Mouse (Mus musculus) lung, embryonic 15.5 days (tissue): ENCODE measurements around the gene Thtpa. TPM values are rescaled to one million over a fixed set of nuclear protein-coding genes. Genes with fewer than 3 reads are reported as not detected.

Source experiments
- ATAC-seq: fragments of 200-750 bp; cut with Nextera tagmentation; 2 replicates; pipeline ENCODE4 v1.8.0; 2017; ENCODE audit warnings: moderate number of reproducible peaks, borderline replicate concordance; ENCODE audit not compliant: low FRiP score, low TSS enrichment; ENCODE audit errors: extremely low read depth
- H3K27ac ChIP-seq: fragments of 300-500 bp; sonication (generic); 2 replicates; pipeline ENCODE4 v1.5.1; 2015; ENCODE audit warnings: moderate library complexity, mild to moderate bottlenecking, inconsistent platforms
- H3K27me3 ChIP-seq: fragments of 300-500 bp; sonication (generic); 2 replicates; pipeline ENCODE4 v1.6.1; 2015; ENCODE audit warnings: inconsistent platforms
- H3K36me3 ChIP-seq: fragments of 300-500 bp; sonication (generic); 2 replicates; pipeline ENCODE4 v1.6.1; 2015; ENCODE audit warnings: inconsistent platforms
- H3K4me1 ChIP-seq: fragments of 300-500 bp; sonication (generic); 2 replicates; pipeline ENCODE4 v1.6.1; 2015; ENCODE audit warnings: inconsistent platforms
- H3K4me2 ChIP-seq: fragments of 300-500 bp; sonication (generic); 2 replicates; pipeline ENCODE4 v1.6.1; 2015; ENCODE audit warnings: inconsistent platforms, mild to moderate bottlenecking, moderate library complexity
- H3K4me3 ChIP-seq: fragments of 300-500 bp; sonication (generic); 2 replicates; pipeline ENCODE4 v1.5.1; 2015; ENCODE audit warnings: mild to moderate bottlenecking, inconsistent platforms
- H3K9ac ChIP-seq: fragments of 300-500 bp; sonication (generic); 2 replicates; pipeline ENCODE4 v1.6.1; 2015; ENCODE audit warnings: inconsistent platforms
- H3K9me3 ChIP-seq: fragments of 300-500 bp; sonication (generic); 2 replicates; pipeline ENCODE4 v1.6.1; 2016; ENCODE audit warnings: inconsistent platforms
- WGBS: fragments of 180-500 bp; shearing (Covaris S2); methylation state at CpG from one replicate; pipeline ENCODE4 v1.1.7; 2015; 5-methylcytosine and 5-hydroxymethylcytosine counted together
- polyA plus RNA-seq: library from polyadenylated mRNA; unstranded; fragments of >200 nt; fragmentation: Nextera tagmentation; extraction: Ambion mirVana; gene quantifications from 2 replicates; pipeline ENCODE4 v1.2.1, GENCODE M21; 2015

The Thtpa gene
- polyA plus RNA-seq, 1 experiment from 2014 or later: 22.0 TPM

DNA sequence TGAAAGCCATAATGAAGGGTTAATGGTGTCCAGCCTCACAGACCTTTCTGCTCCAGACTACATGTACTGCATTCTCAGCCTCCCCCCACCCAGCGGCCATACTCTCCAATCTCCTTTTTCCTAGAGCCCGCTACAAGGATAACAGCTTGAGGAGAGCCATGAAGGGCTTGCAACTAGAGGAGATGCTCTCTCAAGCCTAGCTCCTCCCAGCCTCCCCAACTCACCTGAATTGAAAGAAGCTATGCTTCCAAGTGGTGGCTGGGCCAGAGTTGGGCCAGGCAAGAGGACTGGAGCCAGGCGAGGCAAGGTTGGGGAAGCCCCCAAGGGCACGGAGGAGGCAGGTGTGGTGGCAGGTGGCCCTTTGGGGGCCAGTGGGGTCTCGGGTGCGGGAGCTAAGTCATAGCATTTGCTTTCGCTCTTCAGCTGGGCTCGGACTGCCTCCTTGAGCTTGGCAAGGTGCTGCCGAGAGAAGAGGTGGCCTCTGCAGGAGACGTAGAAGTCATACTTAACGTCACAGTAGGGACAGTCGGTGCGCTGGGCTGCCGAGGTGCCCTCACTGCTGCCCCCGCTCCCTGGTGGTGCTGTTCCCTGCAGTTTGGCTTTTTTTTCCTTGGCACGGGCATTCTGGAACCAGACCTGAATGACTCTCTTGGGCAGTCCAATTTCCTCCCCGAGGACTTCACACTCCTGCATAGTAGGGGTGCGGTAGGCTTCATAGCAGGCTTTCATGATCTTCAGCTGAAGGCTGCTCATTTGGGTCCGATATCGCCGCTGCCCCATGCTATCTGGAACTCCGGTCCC is 30.8 kb upstream of the Thtpa start:
- H3K9me3 ChIP-seq: no peaks in the 10 kb centered on the region
- 80% methylated on average over 22 of the region's 22 CpGs for WGBS
- H3K4me2 ChIP-seq: no peak overlapping the region
- H3K36me3 ChIP-seq: no peaks in the 10 kb centered on the region
- ATAC-seq: no peak
- H3K9ac ChIP-seq: no peak overlapping the region
- H3K27ac ChIP-seq: no peak overlapping the region
- H3K27me3 ChIP-seq: no peaks in the 10 kb centered on the region
- H3K4me1 ChIP-seq: peaks cover 13% of the 10 kb centered on the region
- H3K4me3 ChIP-seq: no peak overlapping the region

- Histone ChIP-seq H3K4me3 (no peak overlapping the region), H3K36me3 (no peaks in the 10 kb centered on the region), H3K27me3 (no peaks in the 10 kb centered on the region), H3K9ac (no peak overlapping the region), H3K4me2 (no peak overlapping the region), H3K27ac (no peak overlapping the region), H3K4me1 (peaks cover 13% of the 10 kb centered on the region), H3K9me3 (no peaks in the 10 kb centered on the region)
- ATAC-seq: no peak
- WGBS: 68% methylated on average over 35 of the region's 35 CpGs
These were observed 29.9 kb upstream of the Thtpa start for GRCm38 (mm10) chr14:55064481-55065370.

DNA sequence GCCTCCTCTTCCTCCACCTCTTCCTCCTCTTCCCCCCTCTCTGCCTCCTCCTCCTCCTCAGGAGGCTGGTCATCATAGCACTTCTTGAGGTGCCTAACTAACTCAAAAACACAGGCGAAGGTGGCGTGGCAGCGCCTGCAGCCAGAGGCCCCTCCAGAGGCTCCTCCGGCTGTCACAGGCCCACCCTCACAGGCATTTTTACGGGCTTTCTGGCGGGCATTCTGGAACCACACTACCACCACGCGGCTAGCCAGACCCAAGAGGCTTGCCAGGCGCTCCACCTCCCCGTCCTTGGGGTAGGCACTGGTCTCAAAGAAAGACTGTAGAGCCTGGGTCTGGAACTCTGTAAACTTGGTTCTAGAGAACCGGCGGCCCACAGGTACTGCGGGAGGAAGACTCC is 29.2 kb upstream of the Thtpa start:
- Histone ChIP-seq H3K27me3 (no peaks in the 10 kb centered on the region), H3K4me2 (no peak overlapping the region), H3K36me3 (no peaks in the 10 kb centered on the region), H3K27ac (no peak overlapping the region), H3K9me3 (no peaks in the 10 kb centered on the region), H3K9ac (no peak overlapping the region), H3K4me3 (no peak overlapping the region), H3K4me1 (peaks cover 13% of the 10 kb centered on the region)
- 88% methylated on average over 13 of the region's 13 CpGs for WGBS
- ATAC-seq: no peak

- Histone ChIP-seq H3K4me1 (peaks cover 9% of the 10 kb centered on the region), H3K27ac (no peak overlapping the region), H3K9me3 (no peaks in the 10 kb centered on the region), H3K36me3 (no peaks in the 10 kb centered on the region), H3K4me3 (no peak overlapping the region), H3K4me2 (no peak overlapping the region), H3K9ac (no peak overlapping the region), H3K27me3 (no peaks in the 10 kb centered on the region)
- 83% methylated on average over 8 of the region's 8 CpGs for WGBS
- ATAC-seq: no peak
These were observed 28.5 kb upstream of the Thtpa start for GRCm38 (mm10) chr14:55066042-55066441.

GRCm38 (mm10) chr14:55071756-55072155 is 22.8 kb upstream of the Thtpa start:
- peaks cover 1% of the 10 kb centered on the region; the same call in 1 of the 2 replicates for H3K27me3 ChIP-seq
- H3K4me2 ChIP-seq: no peak overlapping the region
- no peaks in the 10 kb centered on the region for H3K4me1 ChIP-seq
- no peak overlapping the region for H3K27ac ChIP-seq
- no peak for ATAC-seq
- no peak overlapping the region for H3K4me3 ChIP-seq
- H3K9me3 ChIP-seq: no peaks in the 10 kb centered on the region
- H3K36me3 ChIP-seq: no peaks in the 10 kb centered on the region
- no peak overlapping the region for H3K9ac ChIP-seq
- 24% methylated on average over 19 of the region's 19 CpGs for WGBS

- Histone ChIP-seq H3K36me3 (no peaks in the 10 kb centered on the region), H3K27me3 (peaks cover 23% of the 10 kb centered on the region), H3K27ac (no peak overlapping the region), H3K4me2 (no peak overlapping the region), H3K9me3 (no peaks in the 10 kb centered on the region), H3K4me1 (peaks cover 10% of the 10 kb centered on the region; the same call in 1 of the 2 replicates), H3K4me3 (no peak overlapping the region), H3K9ac (no peak overlapping the region)
- WGBS: 86% methylated on average over 12 of the region's 12 CpGs
- no peak for ATAC-seq
These were observed 20.2 kb upstream of the Thtpa start for GRCm38 (mm10) chr14:55074416-55074815.

DNA sequence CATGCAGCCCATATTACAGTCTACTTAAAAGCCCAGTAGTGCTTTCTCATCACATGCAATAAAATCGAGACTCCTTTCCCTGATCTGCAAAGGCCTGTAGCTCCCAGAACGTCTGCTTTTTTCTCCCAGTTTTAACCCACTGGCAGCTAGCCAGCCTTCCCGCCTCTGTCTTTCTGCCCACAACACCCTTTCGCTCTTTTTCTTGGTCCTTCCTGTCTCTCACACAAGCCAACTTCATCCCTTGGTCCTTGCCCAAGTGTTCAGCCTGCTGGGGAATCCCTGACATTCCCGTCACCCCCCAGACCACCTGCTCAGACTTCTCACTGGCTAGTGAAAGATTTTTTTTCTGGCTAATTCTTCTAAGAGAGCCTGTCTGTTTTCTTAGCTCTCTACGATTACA is 18.4 kb upstream of the Thtpa start:
- H3K36me3 ChIP-seq: no peaks in the 10 kb centered on the region
- H3K4me3 ChIP-seq: no peak overlapping the region
- peaks cover 23% of the 10 kb centered on the region for H3K27me3 ChIP-seq
- no peak overlapping the region for H3K4me2 ChIP-seq
- peaks cover 10% of the 10 kb centered on the region; the same call in 1 of the 2 replicates for H3K4me1 ChIP-seq
- no peak overlapping the region for H3K27ac ChIP-seq
- ATAC-seq: no peak
- 24% methylated on average over 6 of the region's 6 CpGs for WGBS
- no peaks in the 10 kb centered on the region for H3K9me3 ChIP-seq
- H3K9ac ChIP-seq: no peak overlapping the region

- no peak overlapping the region for H3K4me3 ChIP-seq
- ATAC-seq: no peak
- 73% methylated on average over 3 of the region's 3 CpGs for whole genome bisulfite sequencing
- H3K4me1 ChIP-seq: peaks cover 10% of the 10 kb centered on the region; the same call in 1 of the 2 replicates
- H3K9me3 ChIP-seq: no peaks in the 10 kb centered on the region
- H3K9ac ChIP-seq: no peak overlapping the region
- H3K27ac ChIP-seq: no peak overlapping the region
- peaks cover 23% of the 10 kb centered on the region for H3K27me3 ChIP-seq
- H3K36me3 ChIP-seq: no peaks in the 10 kb centered on the region
- H3K4me2 ChIP-seq: no peak overlapping the region
These were observed 17.6 kb upstream of the Thtpa start for GRCm38 (mm10) chr14:55076956-55077355.

DNA sequence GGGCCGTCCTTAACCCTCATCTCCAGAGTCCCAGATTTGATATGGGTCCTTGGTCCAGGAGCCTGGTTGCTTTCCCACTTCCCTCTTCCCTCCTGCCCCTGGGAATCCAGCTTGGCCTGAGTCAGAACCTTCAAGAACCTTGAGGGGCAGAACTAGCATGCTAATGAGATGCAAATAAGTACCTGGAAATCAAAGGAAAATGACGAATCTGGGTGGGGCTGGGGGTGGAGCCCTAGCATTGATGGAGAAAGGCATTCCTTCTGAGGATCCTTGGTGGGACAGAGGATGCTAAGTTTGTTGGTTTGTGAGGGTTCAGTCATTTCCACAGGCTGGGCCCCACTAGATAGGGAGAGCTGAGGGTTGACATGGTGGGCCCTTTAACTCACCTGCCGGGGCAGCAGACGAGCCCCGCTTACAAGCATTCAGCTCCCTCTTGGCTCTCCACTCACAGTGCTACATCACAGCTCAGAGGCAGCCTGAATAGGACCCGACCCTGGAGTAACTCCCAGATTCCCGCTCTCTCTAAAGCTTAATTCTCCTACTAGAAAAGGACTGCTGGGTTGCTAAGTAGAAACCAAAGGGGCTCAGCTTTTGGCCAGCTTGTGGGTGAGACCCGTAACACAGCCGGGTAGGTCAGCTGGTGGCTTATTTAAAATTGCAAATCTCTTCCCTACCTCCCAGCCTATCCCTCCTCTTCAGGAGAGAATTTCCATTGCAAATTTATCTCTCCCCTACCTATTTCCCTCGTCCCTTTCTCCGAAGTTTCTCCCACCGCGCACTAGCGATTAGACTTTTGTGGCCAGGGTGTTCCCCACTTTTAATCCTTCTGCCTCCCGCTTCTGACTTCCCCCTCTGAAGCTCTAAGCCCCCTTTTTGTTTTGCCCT is 16.9 kb upstream of the Thtpa start:
- H3K27ac ChIP-seq: no peak overlapping the region
- ATAC-seq: no peak
- no peaks in the 10 kb centered on the region for H3K36me3 ChIP-seq
- WGBS: 47% methylated on average over 15 of the region's 15 CpGs
- no peak overlapping the region for H3K9ac ChIP-seq
- H3K27me3 ChIP-seq: peaks cover 23% of the 10 kb centered on the region
- H3K4me3 ChIP-seq: no peak overlapping the region
- H3K9me3 ChIP-seq: no peaks in the 10 kb centered on the region
- peaks cover 10% of the 10 kb centered on the region; the same call in 1 of the 2 replicates for H3K4me1 ChIP-seq
- no peak overlapping the region for H3K4me2 ChIP-seq

GRCm38 (mm10) chr14:55078366-55078989 is 16.1 kb upstream of the Thtpa start:
- Histone ChIP-seq H3K9me3 (no peaks in the 10 kb centered on the region), H3K4me3 (peak overlapping the region; percentile 9; the same call in 1 of the 2 replicates), H3K4me2 (peak overlapping the region; percentile 43), H3K27me3 (peaks cover 23% of the 10 kb centered on the region), H3K4me1 (peaks cover 10% of the 10 kb centered on the region; the same call in 1 of the 2 replicates), H3K9ac (no peak overlapping the region), H3K36me3 (no peaks in the 10 kb centered on the region), H3K27ac (no peak overlapping the region)
- ATAC-seq: no peak
- 16% methylated on average over 23 of the region's 23 CpGs for WGBS
